Mouse (Mus musculus) spleen, adult 2 months (tissue): ENCODE data around the gene Rgs10.

ENCODE experiments used
- CTCF ChIP-seq: fragments of 200-500 bp; IDR thresholded peaks from 2 replicates; pipeline ENCODE4 v1.5.1; 2011; ENCODE audit warnings: mild to moderate bottlenecking, inconsistent platforms; ENCODE audit not compliant: insufficient read depth, insufficient read length, insufficient replicate concordance; ENCODE audit errors: extremely low read depth
- POLR2A ChIP-seq: fragments of 200-500 bp; IDR thresholded peaks from 2 replicates; pipeline ENCODE4 v1.6.1; 2011; ENCODE audit warnings: low read depth, low read length, inconsistent platforms

GRCm38 (mm10) chr7:128332896-128333295 is 85.7 kb downstream of the Rgs10 start:
- TF ChIP-seq CTCF, result no peak
- TF ChIP-seq POLR2A, result no peak
